Mouse (Mus musculus) cortical plate, adult 2 months (tissue): ENCODE results near the gene Csf2rb. TPM values are rescaled to one million over a fixed set of nuclear protein-coding genes. Genes with fewer than 3 reads are reported as not detected.
A peak's percentile ranks its signal among the peaks of the same experiment; 100 is the strongest.

Experiments used
- H3K27ac ChIP-seq: fragments of 200-500 bp; 2 replicates; pipeline ENCODE4 v1.5.1; 2012; ENCODE audit warnings: low read length, control low read depth, inconsistent platforms; ENCODE audit not compliant: insufficient read depth
- H3K4me1 ChIP-seq: fragments of 200-500 bp; 2 replicates; pipeline ENCODE4 v1.6.1; 2011; ENCODE audit warnings: low read length; ENCODE audit not compliant: control insufficient read depth, insufficient read depth
- H3K4me3 ChIP-seq: fragments of 200-500 bp; 2 replicates; pipeline ENCODE4 v1.5.1; 2011; ENCODE audit warnings: mild to moderate bottlenecking, low read length, control low read depth; ENCODE audit not compliant: insufficient read depth
- CTCF ChIP-seq: fragments of 200-500 bp; IDR thresholded peaks from 2 replicates; pipeline ENCODE4 v1.5.1; 2011; ENCODE audit warnings: mild to moderate bottlenecking, control low read depth, low read length; ENCODE audit not compliant: insufficient read depth; ENCODE audit errors: extremely low read depth
- POLR2A ChIP-seq: fragments of 200-500 bp; IDR thresholded peaks from 2 replicates; pipeline ENCODE4 v1.6.1; 2011; ENCODE audit warnings: mild to moderate bottlenecking, low read length, control low read depth; ENCODE audit not compliant: insufficient read depth; ENCODE audit errors: extremely low read depth
- polyA plus RNA-seq: library from polyadenylated mRNA; depleted of rRNA; stranded (reverse); fragments of >200 nt; gene quantifications from 2 replicates; pipeline ENCODE4 v1.2.3, GENCODE M21; 2012

Gene Csf2rb
- polyA plus RNA-seq, 1 experiment: 1.8 TPM

DNA sequence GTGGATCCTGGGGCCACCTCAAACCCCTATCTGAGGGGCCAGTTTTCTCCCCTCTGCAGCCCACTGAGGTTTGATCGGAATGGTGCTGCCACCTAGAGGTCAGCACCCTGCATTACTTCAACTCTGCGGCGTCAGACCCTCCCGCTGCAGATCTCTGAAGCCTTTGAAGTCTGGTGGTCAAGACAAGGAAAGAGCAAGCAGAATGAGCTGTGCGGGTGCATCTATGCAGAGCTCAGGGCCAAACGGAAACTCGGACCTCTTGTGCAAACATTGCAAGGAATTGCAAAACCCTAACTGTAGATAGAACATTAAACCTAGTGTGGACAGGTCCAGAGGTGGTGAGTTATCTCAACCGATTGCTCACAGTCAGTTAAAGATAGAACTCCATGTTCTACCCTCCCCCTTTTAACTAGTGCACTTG is 43.4 kb downstream of the Csf2rb start:
- Histone ChIP-seq H3K4me3 (no peak overlapping the region), H3K4me1 (no peaks in the 10 kb centered on the region; the same call in 1 of the 2 replicates), H3K27ac (no peak overlapping the region)

DNA sequence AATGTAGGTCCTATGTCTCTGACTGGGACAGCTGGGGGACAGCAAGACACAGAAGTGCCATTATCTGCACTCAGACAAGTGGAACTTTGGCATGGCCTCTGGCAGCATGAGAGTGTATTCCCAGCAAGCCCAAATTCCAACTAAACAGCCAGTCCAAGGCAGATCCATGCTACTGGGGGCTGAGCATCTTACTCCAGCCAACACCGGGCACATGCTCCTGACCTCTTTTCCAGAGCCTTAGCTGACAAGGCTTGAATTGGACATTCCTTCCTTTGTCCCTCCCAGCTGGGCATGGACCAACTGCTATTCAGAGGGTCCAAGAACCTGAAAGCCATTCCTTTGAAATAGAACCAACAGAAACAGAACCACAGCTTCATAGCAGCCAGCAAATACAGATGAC is 44.1 kb downstream of the Csf2rb start:
- H3K27ac ChIP-seq: no peak overlapping the region
- H3K4me1 ChIP-seq: peaks cover 3% of the 10 kb centered on the region
- H3K4me3 ChIP-seq: no peak overlapping the region
- no peak for TF ChIP-seq CTCF
- TF ChIP-seq POLR2A: no peak

More for the DNA sequence above, 43.4 kb downstream of the Csf2rb start:
- TF ChIP-seq CTCF: peak; percentile 75
- TF ChIP-seq POLR2A: no peak

GRCm38 (mm10) chr15:78372796-78373195 is 47.2 kb downstream of the Csf2rb start:
- no peak for TF ChIP-seq CTCF
- TF ChIP-seq POLR2A: no peak
- Histone ChIP-seq H3K27ac (no peak overlapping the region), H3K4me1 (peaks cover 3% of the 10 kb centered on the region), H3K4me3 (no peak overlapping the region)

GRCm38 (mm10) chr15:78374204-78374603 is 48.7 kb downstream of the Csf2rb start:
- no peak overlapping the region for H3K4me3 ChIP-seq
- no peak overlapping the region for H3K27ac ChIP-seq
- TF ChIP-seq CTCF (no peak), POLR2A (no peak)
- H3K4me1 ChIP-seq: peaks cover 3% of the 10 kb centered on the region

GRCm38 (mm10) chr15:78377859-78378258 is 52.3 kb downstream of the Csf2rb start:
- H3K4me3 ChIP-seq: no peak overlapping the region
- no peak for TF ChIP-seq CTCF
- TF ChIP-seq POLR2A: no peak

DNA sequence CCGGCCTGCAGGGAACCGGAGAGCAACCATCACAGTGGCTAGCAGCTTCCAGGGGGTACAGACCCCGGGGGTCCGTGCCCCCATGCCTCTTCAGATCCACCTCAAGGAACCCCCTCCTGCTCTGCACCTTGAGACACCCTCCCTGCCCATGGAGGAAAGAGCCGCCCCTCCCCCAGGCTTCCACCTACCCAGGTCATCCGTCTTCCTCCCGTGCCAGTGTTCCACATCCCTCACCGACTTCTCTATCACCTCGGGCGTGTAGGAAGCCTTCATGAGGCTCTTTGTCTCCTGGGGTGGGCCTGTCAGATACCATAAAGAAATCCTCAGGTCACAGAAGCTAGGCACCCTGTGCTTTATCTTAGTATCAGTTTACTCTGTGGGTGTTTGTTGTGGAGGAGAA is 53.0 kb downstream of the Csf2rb start:
- peaks cover 6% of the 10 kb centered on the region for H3K4me1 ChIP-seq
- H3K27ac ChIP-seq: no peak overlapping the region
- no peak for TF ChIP-seq CTCF
- TF ChIP-seq POLR2A: no peak
- no peak overlapping the region for H3K4me3 ChIP-seq

More at GRCm38 (mm10) chr15:78377859-78378258, 52.3 kb downstream of the Csf2rb start:
- no peak overlapping the region for H3K27ac ChIP-seq
- peaks cover 6% of the 10 kb centered on the region for H3K4me1 ChIP-seq

GRCm38 (mm10) chr15:78380208-78380607 is 54.7 kb downstream of the Csf2rb start:
- no peak overlapping the region for H3K27ac ChIP-seq
- TF ChIP-seq POLR2A: no peak
- no peak for TF ChIP-seq CTCF
- H3K4me1 ChIP-seq: peaks cover 4% of the 10 kb centered on the region; the same call in 1 of the 2 replicates
- no peak overlapping the region for H3K4me3 ChIP-seq

DNA sequence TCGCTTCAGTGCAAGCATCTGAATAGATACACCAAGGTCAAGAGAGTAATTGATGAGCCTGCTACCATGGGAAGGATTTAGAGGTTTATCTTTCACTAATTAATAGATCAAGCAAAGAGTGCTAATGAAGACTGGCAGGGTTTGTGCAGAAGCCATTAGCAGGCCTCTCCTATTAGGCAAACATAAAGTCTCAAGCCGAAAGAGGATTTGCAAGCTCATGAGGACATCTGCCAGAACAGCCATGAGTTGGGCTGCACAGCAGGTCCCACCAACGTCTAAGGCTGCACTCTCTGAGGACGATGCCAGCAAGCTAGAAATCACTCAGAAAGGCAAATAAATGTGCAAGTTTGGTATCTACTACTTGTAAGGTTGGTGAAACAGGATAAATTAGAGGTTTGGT is 55.2 kb downstream of the Csf2rb start:
- TF ChIP-seq CTCF: no peak
- no peak for TF ChIP-seq POLR2A
- peaks cover 4% of the 10 kb centered on the region; the same call in 1 of the 2 replicates for H3K4me1 ChIP-seq
- no peak overlapping the region for H3K4me3 ChIP-seq
- no peak overlapping the region for H3K27ac ChIP-seq

GRCm38 (mm10) chr15:78382115-78382514 is 56.6 kb downstream of the Csf2rb start:
- TF ChIP-seq POLR2A (no peak), CTCF (no peak)
- no peak overlapping the region for H3K27ac ChIP-seq
- H3K4me3 ChIP-seq: no peak overlapping the region
- peaks cover 4% of the 10 kb centered on the region; the same call in 1 of the 2 replicates for H3K4me1 ChIP-seq

- Histone ChIP-seq H3K4me1 (0 out of 2 replicates have a peak, but pooled peaks cover 4% of the 10 kb centered on the region), H3K27ac (peak overlapping the region; percentile 79; the same call in 1 of the 2 replicates), H3K4me3 (no peak overlapping the region)
- TF ChIP-seq CTCF (no peak), POLR2A (no peak)
Measured at GRCm38 (mm10) chr15:78383450-78384219, 58.1 kb downstream of the Csf2rb start.
